Mouse (Mus musculus): ENCODE data around the gene Gm13696.

- TF ChIP-seq CTCF (IDR thresholded peaks at IDR 0.05; ENCODE audit: low read depth) (no peak), EP300 (IDR thresholded peaks at IDR 0.05; ENCODE audit: low read depth) (no peak)
These were observed 49.0 kb downstream of the Gm13696 start for GRCm38 (mm10) chr2:84021930-84022329.

Measured in heart, postnatal 0 days (tissue).